Mouse (Mus musculus): ENCODE measurements around the gene Sdsl. TPM values are rescaled to one million over a fixed set of nuclear protein-coding genes. Genes with fewer than 3 reads are reported as not detected.

Sdsl gene
- polyA plus RNA-seq, 1 experiment from 2014 or later = 5.8 TPM

DNA sequence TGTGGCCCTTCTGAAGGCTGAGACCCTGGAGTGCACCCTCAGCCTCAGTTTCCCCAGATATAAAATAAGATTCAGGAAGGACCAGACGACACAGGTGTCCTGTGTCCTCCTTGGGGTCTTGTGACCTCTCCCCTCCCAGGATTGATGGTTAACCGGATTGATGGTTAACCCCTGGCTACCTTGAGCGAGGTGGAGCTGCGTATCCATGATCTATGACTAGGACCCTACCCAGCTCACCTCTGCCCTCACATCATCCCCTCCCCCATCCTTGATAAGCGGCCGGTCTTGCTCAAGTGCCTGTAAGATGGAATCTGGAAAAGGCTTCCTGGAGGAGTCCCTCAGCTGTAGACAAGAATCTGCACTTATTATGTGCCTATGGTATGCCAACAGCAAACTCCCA lies 3.8 kb downstream of the Sdsl start:
- no peaks in the 10 kb centered on the region for H3K4me1 ChIP-seq (replicated peaks; ENCODE audit: control insufficient read depth, insufficient read depth, low read length)
- H3K27me3 ChIP-seq (ENCODE audit: control insufficient read depth, insufficient read depth, low read length) = no peaks in the 10 kb centered on the region
- H3K9ac ChIP-seq (ENCODE audit: low read depth, low read length) = no peak overlapping the region
- H3K27ac ChIP-seq (ENCODE audit: low read depth, low read length) = no peak overlapping the region
- no peaks in the 10 kb centered on the region for H3K9me3 ChIP-seq (ENCODE audit: control insufficient read depth, low read length)
- no peaks in the 10 kb centered on the region for H3K36me3 ChIP-seq (ENCODE audit: control insufficient read depth, insufficient read depth, low read length)
- 90% methylated on average over 6 of the region's 6 CpGs for WGBS
- H3K4me2 ChIP-seq (replicated peaks; ENCODE audit: low read depth, low read length) = no peak overlapping the region
- no peak for ATAC-seq (ENCODE audit: low FRiP score)
- no peak overlapping the region for H3K4me3 ChIP-seq (ENCODE audit: low read depth, low read length)
- DNase-seq (ENCODE audit: low spot score) = no peak

DNA sequence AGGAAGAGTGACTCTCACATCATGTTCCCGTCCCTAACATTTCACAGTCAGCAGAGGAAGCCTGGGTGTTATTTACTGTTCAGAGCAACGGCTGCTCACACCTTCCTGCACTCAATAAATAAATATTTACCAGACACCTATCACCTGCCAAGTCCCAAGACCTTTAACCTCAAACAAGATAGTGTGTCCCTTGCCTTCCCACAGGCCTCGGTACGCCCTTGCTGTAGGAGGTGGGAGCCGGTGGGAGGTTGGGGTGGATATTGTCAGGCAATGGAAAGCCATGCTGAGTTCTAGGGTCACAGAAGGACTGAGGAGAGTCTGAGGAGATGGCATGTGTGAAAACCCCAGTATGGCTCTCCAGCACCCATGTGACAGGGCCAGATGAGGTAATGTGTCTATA lies 4.3 kb downstream of the Sdsl start:
- ATAC-seq (ENCODE audit: low FRiP score) (no peak), DNase-seq (ENCODE audit: low spot score) (no peak)
- no peak overlapping the region for H3K27ac ChIP-seq (ENCODE audit: low read depth, low read length)
- no peaks in the 10 kb centered on the region for H3K4me1 ChIP-seq (replicated peaks; ENCODE audit: control insufficient read depth, insufficient read depth, low read length)
- no peak overlapping the region for H3K4me3 ChIP-seq (ENCODE audit: low read depth, low read length)
- H3K4me2 ChIP-seq (replicated peaks; ENCODE audit: low read depth, low read length) = no peak overlapping the region
- H3K9ac ChIP-seq (ENCODE audit: low read depth, low read length) = no peak overlapping the region
- H3K36me3 ChIP-seq (ENCODE audit: control insufficient read depth, insufficient read depth, low read length) = no peaks in the 10 kb centered on the region
- H3K27me3 ChIP-seq (ENCODE audit: control insufficient read depth, insufficient read depth, low read length) = no peaks in the 10 kb centered on the region
- no peaks in the 10 kb centered on the region for H3K9me3 ChIP-seq (ENCODE audit: control insufficient read depth, low read length)
- 83% methylated on average over 5 of the region's 5 CpGs for WGBS

DNA sequence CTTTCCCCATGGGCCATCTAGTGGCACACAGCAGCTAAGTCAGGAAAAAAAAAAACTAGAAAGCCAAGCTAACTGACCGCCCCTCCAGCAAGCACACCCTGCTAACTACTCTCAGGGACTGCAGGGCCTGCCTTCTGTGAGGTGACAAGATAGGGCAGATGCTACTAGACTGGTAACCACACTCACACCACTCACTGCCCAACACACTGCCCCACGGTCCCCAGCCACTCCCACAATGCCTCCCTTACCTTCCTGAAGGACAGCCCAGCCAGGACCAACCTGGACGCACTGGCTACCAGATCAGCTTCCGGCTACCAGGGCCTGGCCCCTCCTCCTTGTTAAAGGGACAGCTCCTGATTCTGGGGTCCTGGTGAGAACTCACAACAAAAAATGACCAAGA lies 5.6 kb downstream of the Sdsl start:
- H3K4me2 ChIP-seq (replicated peaks; ENCODE audit: low read depth, low read length) = peak overlapping the region; percentile 11; the same call in 1 of the 2 replicates
- H3K4me3 ChIP-seq (ENCODE audit: low read depth, low read length) = no peak overlapping the region
- no peak overlapping the region for H3K27ac ChIP-seq (ENCODE audit: low read depth, low read length)
- H3K9ac ChIP-seq (ENCODE audit: low read depth, low read length) = 0 out of 2 replicates have a peak overlapping the region, but pooled peaks have one; percentile 2
- DNase-seq (ENCODE audit: low spot score) (no peak), ATAC-seq (ENCODE audit: low FRiP score) (no peak)
- H3K4me1 ChIP-seq (replicated peaks; ENCODE audit: control insufficient read depth, insufficient read depth, low read length) = no peaks in the 10 kb centered on the region
- 15% methylated on average over 4 of the region's 4 CpGs for WGBS
- no peaks in the 10 kb centered on the region for H3K9me3 ChIP-seq (ENCODE audit: control insufficient read depth, low read length)
- no peaks in the 10 kb centered on the region for H3K27me3 ChIP-seq (ENCODE audit: control insufficient read depth, insufficient read depth, low read length)
- no peaks in the 10 kb centered on the region for H3K36me3 ChIP-seq (ENCODE audit: control insufficient read depth, insufficient read depth, low read length)

DNA sequence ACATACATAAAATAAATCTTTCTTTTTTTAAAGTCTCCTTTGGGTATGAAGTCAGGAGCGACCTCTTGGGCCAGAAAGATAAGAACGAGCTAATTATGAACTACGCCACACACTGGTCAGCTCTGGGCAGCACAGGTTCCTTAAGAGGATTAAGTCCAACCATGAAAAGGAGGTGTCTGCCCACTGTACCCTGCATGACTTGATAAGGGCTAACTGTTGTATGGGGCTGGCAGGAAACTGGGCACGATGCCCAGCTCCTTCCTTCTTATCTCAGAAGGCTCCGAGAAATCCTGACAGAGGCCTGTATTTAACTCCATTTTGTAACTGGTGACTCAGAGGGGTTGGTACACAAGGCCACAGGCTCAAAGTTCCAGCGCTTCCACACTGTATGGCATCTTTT lies 6.8 kb downstream of the Sdsl start:
- no peak overlapping the region for H3K4me3 ChIP-seq (ENCODE audit: low read depth, low read length)
- H3K9me3 ChIP-seq (ENCODE audit: control insufficient read depth, low read length) = no peaks in the 10 kb centered on the region
- H3K9ac ChIP-seq (ENCODE audit: low read depth, low read length) = no peak overlapping the region
- no peak for ATAC-seq (ENCODE audit: low FRiP score)
- H3K4me2 ChIP-seq (replicated peaks; ENCODE audit: low read depth, low read length) = no peak overlapping the region
- no peak overlapping the region for H3K27ac ChIP-seq (ENCODE audit: low read depth, low read length)
- WGBS = 96% methylated on average over 6 of the region's 6 CpGs
- no peaks in the 10 kb centered on the region for H3K36me3 ChIP-seq (ENCODE audit: control insufficient read depth, insufficient read depth, low read length)
- no peaks in the 10 kb centered on the region for H3K27me3 ChIP-seq (ENCODE audit: control insufficient read depth, insufficient read depth, low read length)
- no peaks in the 10 kb centered on the region for H3K4me1 ChIP-seq (replicated peaks; ENCODE audit: control insufficient read depth, insufficient read depth, low read length)
- no peak for DNase-seq (ENCODE audit: low spot score)

DNA sequence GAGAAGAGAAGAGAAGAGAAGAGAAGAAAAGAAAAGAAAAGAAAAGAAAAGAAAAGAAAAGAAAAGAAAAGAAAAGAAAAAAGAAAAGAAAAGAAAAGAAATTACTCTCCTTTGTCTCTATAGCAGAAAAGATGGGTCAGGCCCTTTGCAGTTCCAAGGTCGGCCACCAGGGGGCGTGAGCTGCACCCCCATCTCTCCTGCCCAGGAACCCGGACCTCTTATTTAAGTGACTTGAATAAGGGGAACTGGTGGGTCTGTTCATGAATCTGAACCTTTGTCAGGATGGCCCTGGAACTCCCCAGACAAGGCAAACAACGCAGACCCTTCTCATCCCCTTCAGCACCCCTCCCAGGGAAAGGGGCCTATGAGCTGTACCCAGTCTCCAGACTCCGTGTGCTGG lies 7.5 kb downstream of the Sdsl start:
- Histone ChIP-seq H3K9ac (ENCODE audit: low read depth, low read length) (no peak overlapping the region), H3K9me3 (ENCODE audit: control insufficient read depth, low read length) (no peaks in the 10 kb centered on the region), H3K4me2 (replicated peaks; ENCODE audit: low read depth, low read length) (no peak overlapping the region), H3K27ac (ENCODE audit: low read depth, low read length) (no peak overlapping the region), H3K27me3 (ENCODE audit: control insufficient read depth, insufficient read depth, low read length) (no peaks in the 10 kb centered on the region), H3K4me1 (replicated peaks; ENCODE audit: control insufficient read depth, insufficient read depth, low read length) (no peaks in the 10 kb centered on the region), H3K4me3 (ENCODE audit: low read depth, low read length) (no peak overlapping the region), H3K36me3 (ENCODE audit: control insufficient read depth, insufficient read depth, low read length) (no peaks in the 10 kb centered on the region)
- DNase-seq (ENCODE audit: low spot score) (no peak), ATAC-seq (ENCODE audit: low FRiP score) (no peak)
- 43% methylated on average over 5 of the region's 5 CpGs for WGBS

DNA sequence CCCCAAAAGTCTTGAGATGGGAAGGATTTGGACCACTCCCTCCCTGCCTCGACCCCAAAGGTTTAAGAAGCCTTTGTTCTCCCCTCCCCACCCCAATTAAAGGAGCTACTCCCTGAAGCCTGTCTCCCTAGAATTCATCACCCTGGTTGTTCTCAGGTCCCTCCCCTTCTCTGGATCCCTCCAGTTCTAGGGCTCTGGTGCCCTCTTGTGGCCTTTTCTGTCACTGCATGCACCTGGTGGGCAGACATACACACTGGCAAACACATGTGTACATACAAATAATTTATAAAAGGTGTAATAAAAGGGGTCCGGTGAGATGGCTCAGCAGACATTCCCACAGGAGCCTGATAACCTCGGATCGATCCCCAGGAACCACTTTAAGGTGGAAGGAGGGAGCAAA lies 8.3 kb downstream of the Sdsl start:
- DNase-seq (ENCODE audit: low spot score) = peak; percentile 61
- Histone ChIP-seq H3K9ac (ENCODE audit: low read depth, low read length) (no peak overlapping the region), H3K27ac (ENCODE audit: low read depth, low read length) (no peak overlapping the region), H3K4me1 (replicated peaks; ENCODE audit: control insufficient read depth, insufficient read depth, low read length) (no peaks in the 10 kb centered on the region), H3K4me3 (ENCODE audit: low read depth, low read length) (no peak overlapping the region), H3K9me3 (ENCODE audit: control insufficient read depth, low read length) (no peaks in the 10 kb centered on the region), H3K36me3 (ENCODE audit: control insufficient read depth, insufficient read depth, low read length) (no peaks in the 10 kb centered on the region), H3K4me2 (replicated peaks; ENCODE audit: low read depth, low read length) (no peak overlapping the region), H3K27me3 (ENCODE audit: control insufficient read depth, insufficient read depth, low read length) (no peaks in the 10 kb centered on the region)
- no peak for ATAC-seq (ENCODE audit: low FRiP score)
- WGBS = 79% methylated on average over 4 of the region's 4 CpGs

DNA sequence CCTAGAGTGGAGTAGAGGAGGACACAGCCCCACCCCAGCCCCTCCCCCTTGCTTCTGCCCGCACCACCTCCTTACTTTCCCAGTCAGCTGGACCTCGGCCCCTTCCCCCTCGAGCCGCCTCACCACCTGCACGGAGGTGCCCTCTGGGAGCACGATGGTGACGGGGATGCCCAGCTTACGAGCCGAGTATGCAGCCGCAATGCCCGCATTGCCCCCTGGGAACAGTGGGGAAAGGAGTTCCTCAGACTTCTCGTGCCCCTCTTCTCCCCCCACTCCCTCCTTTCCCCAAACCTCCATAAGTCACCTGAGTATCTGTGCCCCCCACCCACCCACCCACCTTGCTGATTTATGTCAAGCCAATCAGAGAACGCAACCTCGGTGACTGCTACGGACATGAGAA lies 10.7 kb downstream of the Sdsl start:
- no peak for DNase-seq (ENCODE audit: low spot score)
- WGBS = 70% methylated on average over 15 of the region's 15 CpGs
- ATAC-seq (ENCODE audit: low FRiP score) = no peak
- Histone ChIP-seq H3K9ac (ENCODE audit: low read depth, low read length) (no peak overlapping the region), H3K27ac (ENCODE audit: low read depth, low read length) (no peak overlapping the region), H3K27me3 (ENCODE audit: control insufficient read depth, insufficient read depth, low read length) (no peaks in the 10 kb centered on the region), H3K4me3 (ENCODE audit: low read depth, low read length) (no peak overlapping the region), H3K36me3 (ENCODE audit: control insufficient read depth, insufficient read depth, low read length) (no peaks in the 10 kb centered on the region), H3K9me3 (ENCODE audit: control insufficient read depth, low read length) (no peaks in the 10 kb centered on the region), H3K4me1 (replicated peaks; ENCODE audit: control insufficient read depth, insufficient read depth, low read length) (no peaks in the 10 kb centered on the region), H3K4me2 (replicated peaks; ENCODE audit: low read depth, low read length) (no peak overlapping the region)

DNA sequence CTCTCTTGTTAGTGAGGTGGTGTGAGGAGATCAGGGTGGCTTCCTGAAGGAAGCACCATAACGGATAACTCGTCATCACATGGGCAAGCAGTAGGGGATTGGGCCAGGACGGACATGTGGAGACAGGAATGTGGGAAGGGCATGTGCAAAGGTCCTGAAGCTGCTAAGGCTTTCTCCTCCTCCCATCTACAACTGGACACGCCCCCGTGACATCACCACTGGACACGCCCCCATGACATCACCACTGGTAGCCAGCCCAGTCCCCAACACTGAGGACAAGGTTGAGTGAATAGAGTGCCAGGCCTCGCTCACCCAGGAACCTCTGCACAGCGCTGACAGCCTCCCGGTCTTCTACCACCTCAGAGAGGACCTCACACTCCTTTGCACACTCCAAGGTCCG lies 13.5 kb downstream of the Sdsl start:
- Histone ChIP-seq H3K27me3 (ENCODE audit: control insufficient read depth, insufficient read depth, low read length) (no peaks in the 10 kb centered on the region), H3K4me3 (ENCODE audit: low read depth, low read length) (no peak overlapping the region), H3K4me2 (replicated peaks; ENCODE audit: low read depth, low read length) (no peak overlapping the region), H3K36me3 (ENCODE audit: control insufficient read depth, insufficient read depth, low read length) (no peaks in the 10 kb centered on the region), H3K27ac (ENCODE audit: low read depth, low read length) (no peak overlapping the region), H3K9me3 (ENCODE audit: control insufficient read depth, low read length) (no peaks in the 10 kb centered on the region), H3K4me1 (replicated peaks; ENCODE audit: control insufficient read depth, insufficient read depth, low read length) (no peaks in the 10 kb centered on the region), H3K9ac (ENCODE audit: low read depth, low read length) (no peak overlapping the region)
- no peak for ATAC-seq (ENCODE audit: low FRiP score)
- WGBS = 74% methylated on average over 10 of the region's 10 CpGs
- DNase-seq (ENCODE audit: low spot score) = no peak

DNA sequence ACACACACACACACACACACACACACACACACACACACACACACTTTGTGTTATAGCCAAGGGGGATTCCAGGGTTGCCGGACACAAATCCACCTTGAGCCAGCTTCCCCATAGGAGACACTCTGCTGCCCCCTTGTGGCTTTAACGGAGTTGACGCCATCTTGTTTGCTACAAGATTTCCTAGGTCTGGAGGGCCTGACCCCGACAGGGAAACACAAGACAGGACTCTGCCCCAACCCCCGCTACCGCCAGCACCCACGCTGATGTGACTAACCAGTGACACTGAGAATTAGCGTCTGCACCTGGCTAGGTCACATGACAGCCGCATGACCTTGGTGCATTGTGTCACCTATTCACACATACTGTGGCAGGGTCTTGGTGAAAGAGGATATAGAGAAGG lies 15.0 kb downstream of the Sdsl start:
- WGBS = 6% methylated on average over 9 of the region's 9 CpGs
- no peaks in the 10 kb centered on the region for H3K27me3 ChIP-seq (ENCODE audit: control insufficient read depth, insufficient read depth, low read length)
- H3K27ac ChIP-seq (ENCODE audit: low read depth, low read length) = no peak overlapping the region
- no peaks in the 10 kb centered on the region for H3K36me3 ChIP-seq (ENCODE audit: control insufficient read depth, insufficient read depth, low read length)
- peak; percentile 94 for DNase-seq (ENCODE audit: low spot score)
- no peaks in the 10 kb centered on the region for H3K4me1 ChIP-seq (replicated peaks; ENCODE audit: control insufficient read depth, insufficient read depth, low read length)
- ATAC-seq (ENCODE audit: low FRiP score) = peak; percentile 43; the same call in 1 of the 2 replicates
- H3K9me3 ChIP-seq (ENCODE audit: control insufficient read depth, low read length) = no peaks in the 10 kb centered on the region
- no peak overlapping the region for H3K4me3 ChIP-seq (ENCODE audit: low read depth, low read length)
- H3K9ac ChIP-seq (ENCODE audit: low read depth, low read length) = no peak overlapping the region
- H3K4me2 ChIP-seq (replicated peaks; ENCODE audit: low read depth, low read length) = no peak overlapping the region
